Mouse (Mus musculus): ENCODE measurements at regions not wholly inside any gene's neighbourhood (a gene's known extent, or its start where the extent isn't known, plus 50 kb on each side); places are given as distances from the start of the nearest gene placed in this dataset.

- H3K4me1 ChIP-seq, result no peaks in the 10 kb centered on the region
- H3K36me3 ChIP-seq (replicated peaks), result no peaks in the 10 kb centered on the region
- no peak for ATAC-seq (ENCODE audit: low FRiP score)
- H3K9ac ChIP-seq, result no peak overlapping the region
- WGBS, result 70% methylated on average over 3 of the region's 3 CpGs
- H3K4me2 ChIP-seq, result no peak overlapping the region
- 0 out of 2 replicates have a peak, but pooled peaks cover 3% of the 10 kb centered on the region for H3K9me3 ChIP-seq
- no peak overlapping the region for H3K4me3 ChIP-seq (replicated peaks)
- H3K27me3 ChIP-seq, result no peaks in the 10 kb centered on the region
- H3K27ac ChIP-seq, result no peak overlapping the region
Measured at GRCm38 (mm10) chr13:52374781-52375180, 156.3 kb downstream of the Diras2 start.

GRCm38 (mm10) chr13:52378236-52378635 is 152.8 kb downstream of the Diras2 start:
- no peak overlapping the region for H3K27ac ChIP-seq
- H3K27me3 ChIP-seq, result no peaks in the 10 kb centered on the region
- ATAC-seq (ENCODE audit: low FRiP score), result no peak
- 0 out of 2 replicates have a peak, but pooled peaks cover 3% of the 10 kb centered on the region for H3K9me3 ChIP-seq
- no peak overlapping the region for H3K4me2 ChIP-seq
- H3K4me3 ChIP-seq (replicated peaks), result no peak overlapping the region
- no peaks in the 10 kb centered on the region for H3K36me3 ChIP-seq (replicated peaks)
- H3K4me1 ChIP-seq, result no peaks in the 10 kb centered on the region
- no peak overlapping the region for H3K9ac ChIP-seq
- 71% methylated on average over 1 of the region's 1 CpGs for WGBS

- WGBS, result 88% methylated on average over 5 of the region's 5 CpGs
- Histone ChIP-seq H3K4me2 (no peak overlapping the region), H3K36me3 (replicated peaks) (no peaks in the 10 kb centered on the region), H3K27ac (no peak overlapping the region), H3K4me3 (replicated peaks) (no peak overlapping the region), H3K27me3 (no peaks in the 10 kb centered on the region), H3K9me3 (0 out of 2 replicates have a peak, but pooled peaks cover 5% of the 10 kb centered on the region), H3K4me1 (no peaks in the 10 kb centered on the region), H3K9ac (no peak overlapping the region)
- no peak for ATAC-seq (ENCODE audit: low FRiP score)
Measured at GRCm38 (mm10) chr13:52389271-52389670, 141.8 kb downstream of the Diras2 start.

- Histone ChIP-seq H3K36me3 (replicated peaks) (no peaks in the 10 kb centered on the region), H3K9me3 (no peaks in the 10 kb centered on the region), H3K4me3 (replicated peaks) (no peak overlapping the region), H3K27ac (no peak overlapping the region), H3K9ac (no peak overlapping the region), H3K27me3 (no peaks in the 10 kb centered on the region), H3K4me1 (peaks cover 4% of the 10 kb centered on the region; the same call in 1 of the 2 replicates), H3K4me2 (no peak overlapping the region)
- 91% methylated on average over 8 of the region's 8 CpGs for WGBS
- ATAC-seq (ENCODE audit: low FRiP score), result no peak
Measured at GRCm38 (mm10) chr13:52395786-52396185, 135.3 kb downstream of the Diras2 start.

- Histone ChIP-seq H3K9me3 (no peaks in the 10 kb centered on the region), H3K36me3 (replicated peaks) (no peaks in the 10 kb centered on the region)
- 78% methylated on average over 6 of the region's 6 CpGs for WGBS
Measured at GRCm38 (mm10) chr13:52398344-52398743, 132.7 kb downstream of the Diras2 start.

GRCm38 (mm10) chr13:52399143-52399542 is 131.9 kb downstream of the Diras2 start:
- Histone ChIP-seq H3K36me3 (replicated peaks) (no peaks in the 10 kb centered on the region), H3K9me3 (no peaks in the 10 kb centered on the region), H3K27me3 (no peaks in the 10 kb centered on the region), H3K9ac (no peak overlapping the region), H3K4me1 (peaks cover 4% of the 10 kb centered on the region; the same call in 1 of the 2 replicates), H3K4me3 (replicated peaks) (no peak overlapping the region), H3K4me2 (no peak overlapping the region), H3K27ac (no peak overlapping the region)
- WGBS, result 90% methylated on average over 2 of the region's 2 CpGs
- no peak for ATAC-seq (ENCODE audit: low FRiP score)

More at GRCm38 (mm10) chr13:52398344-52398743, 132.7 kb downstream of the Diras2 start:
- no peak overlapping the region for H3K4me3 ChIP-seq (replicated peaks)
- H3K27me3 ChIP-seq, result no peaks in the 10 kb centered on the region
- ATAC-seq (ENCODE audit: low FRiP score), result no peak
- H3K4me1 ChIP-seq, result peaks cover 4% of the 10 kb centered on the region; the same call in 1 of the 2 replicates
- no peak overlapping the region for H3K4me2 ChIP-seq
- H3K9ac ChIP-seq, result no peak overlapping the region
- no peak overlapping the region for H3K27ac ChIP-seq

- ATAC-seq (ENCODE audit: low FRiP score), result no peak
- 48% methylated on average over 3 of the region's 3 CpGs for WGBS
- Histone ChIP-seq H3K27me3 (no peaks in the 10 kb centered on the region), H3K4me1 (peaks cover 4% of the 10 kb centered on the region; the same call in 1 of the 2 replicates), H3K27ac (no peak overlapping the region), H3K9me3 (no peaks in the 10 kb centered on the region), H3K4me2 (no peak overlapping the region), H3K4me3 (replicated peaks) (no peak overlapping the region), H3K9ac (no peak overlapping the region), H3K36me3 (replicated peaks) (no peaks in the 10 kb centered on the region)
Measured at GRCm38 (mm10) chr13:52403805-52404204, 127.3 kb downstream of the Diras2 start.

- ATAC-seq (ENCODE audit: low FRiP score), result no peak
- 50% methylated on average over 1 of the region's 1 CpGs for WGBS
Measured at GRCm38 (mm10) chr13:52416301-52416700, 114.8 kb downstream of the Diras2 start.

GRCm38 (mm10) chr13:52422456-52422855 is 108.6 kb downstream of the Diras2 start:
- Histone ChIP-seq H3K27ac (no peak overlapping the region), H3K4me1 (no peaks in the 10 kb centered on the region), H3K4me3 (replicated peaks) (no peak overlapping the region), H3K9ac (no peak overlapping the region), H3K9me3 (no peaks in the 10 kb centered on the region), H3K4me2 (no peak overlapping the region), H3K27me3 (no peaks in the 10 kb centered on the region; the same call in 1 of the 2 replicates), H3K36me3 (replicated peaks) (no peaks in the 10 kb centered on the region)
- 92% methylated on average over 3 of the region's 3 CpGs for WGBS
- no peak for ATAC-seq (ENCODE audit: low FRiP score)

More at GRCm38 (mm10) chr13:52416301-52416700, 114.8 kb downstream of the Diras2 start:
- no peak overlapping the region for H3K27ac ChIP-seq
- H3K4me3 ChIP-seq (replicated peaks), result no peak overlapping the region
- peaks cover 9% of the 10 kb centered on the region; the same call in 1 of the 2 replicates for H3K9me3 ChIP-seq
- no peaks in the 10 kb centered on the region for H3K36me3 ChIP-seq (replicated peaks)
- no peak overlapping the region for H3K9ac ChIP-seq
- no peaks in the 10 kb centered on the region for H3K4me1 ChIP-seq
- no peaks in the 10 kb centered on the region for H3K27me3 ChIP-seq
- no peak overlapping the region for H3K4me2 ChIP-seq

GRCm38 (mm10) chr13:52428527-52428926 is 102.6 kb downstream of the Diras2 start:
- no peaks in the 10 kb centered on the region for H3K9me3 ChIP-seq
- 90% methylated on average over 5 of the region's 5 CpGs for WGBS
- no peaks in the 10 kb centered on the region for H3K4me1 ChIP-seq
- no peak overlapping the region for H3K4me3 ChIP-seq (replicated peaks)
- no peak overlapping the region for H3K9ac ChIP-seq
- H3K4me2 ChIP-seq, result no peak overlapping the region
- no peaks in the 10 kb centered on the region for H3K36me3 ChIP-seq (replicated peaks)
- no peaks in the 10 kb centered on the region; the same call in 1 of the 2 replicates for H3K27me3 ChIP-seq
- no peak overlapping the region for H3K27ac ChIP-seq
- no peak for ATAC-seq (ENCODE audit: low FRiP score)

GRCm38 (mm10) chr13:52436756-52437155 is 94.3 kb downstream of the Diras2 start:
- ATAC-seq (ENCODE audit: low FRiP score), result no peak
- Histone ChIP-seq H3K27me3 (no peaks in the 10 kb centered on the region), H3K4me1 (no peaks in the 10 kb centered on the region), H3K4me3 (replicated peaks) (no peak overlapping the region), H3K27ac (no peak overlapping the region), H3K9me3 (no peaks in the 10 kb centered on the region), H3K9ac (no peak overlapping the region), H3K36me3 (replicated peaks) (no peaks in the 10 kb centered on the region), H3K4me2 (no peak overlapping the region)
- 86% methylated on average over 8 of the region's 8 CpGs for WGBS

GRCm38 (mm10) chr13:52445513-52445912 is 85.6 kb downstream of the Diras2 start:
- Histone ChIP-seq H3K27me3 (no peaks in the 10 kb centered on the region), H3K9ac (no peak overlapping the region), H3K4me3 (replicated peaks) (no peak overlapping the region), H3K27ac (no peak overlapping the region), H3K36me3 (replicated peaks) (no peaks in the 10 kb centered on the region), H3K4me2 (no peak overlapping the region), H3K4me1 (no peaks in the 10 kb centered on the region), H3K9me3 (no peaks in the 10 kb centered on the region)
- 90% methylated on average over 10 of the region's 10 CpGs for WGBS
- no peak for ATAC-seq (ENCODE audit: low FRiP score)

GRCm38 (mm10) chr13:52448902-52449301 is 82.2 kb downstream of the Diras2 start:
- WGBS, result 91% methylated on average over 11 of the region's 11 CpGs

More at GRCm38 (mm10) chr13:52448902-52449301, 82.2 kb downstream of the Diras2 start:
- Histone ChIP-seq H3K9me3 (no peaks in the 10 kb centered on the region), H3K4me3 (replicated peaks) (no peak overlapping the region), H3K36me3 (replicated peaks) (no peaks in the 10 kb centered on the region), H3K9ac (no peak overlapping the region), H3K4me1 (peaks cover 8% of the 10 kb centered on the region), H3K4me2 (no peak overlapping the region), H3K27ac (no peak overlapping the region), H3K27me3 (no peaks in the 10 kb centered on the region)
- no peak for ATAC-seq (ENCODE audit: low FRiP score)
